Mouse (Mus musculus) bone marrow macrophage, adult 2 months (primary cell): ENCODE results near the gene Slc25a5.

Source experiments
- CTCF ChIP-seq: IDR thresholded peaks from 2 replicates; pipeline ENCODE4 v1.5.1; 2012; ENCODE audit warnings: low read depth, mild to moderate bottlenecking, low read length, moderate library complexity
- POLR2A ChIP-seq: IDR thresholded peaks from 2 replicates; pipeline ENCODE4 v1.6.1; 2012; ENCODE audit warnings: mild to moderate bottlenecking, low read depth, low read length, borderline replicate concordance

GRCm38 (mm10) chrX:36803189-36803588 lies 7.7 kb downstream of the Slc25a5 start:
- no peak for TF ChIP-seq POLR2A
- no peak for TF ChIP-seq CTCF
